Mouse (Mus musculus) heart, adult 2 months (tissue): ENCODE data around the gene Schip1.

Source experiments
- CTCF ChIP-seq: fragments of 200-600 bp; IDR thresholded peaks from 2 replicates; pipeline ENCODE4 v1.8.1; 2022; ENCODE audit warnings: antibody characterized with exemption, mild to moderate bottlenecking, moderate library complexity
- POLR2A ChIP-seq: fragments of 200-500 bp; IDR thresholded peaks from 2 replicates; pipeline ENCODE4 v1.6.1; 2011; ENCODE audit warnings: mild to moderate bottlenecking, low read depth, low read length, control low read depth; ENCODE audit not compliant: insufficient read depth

DNA sequence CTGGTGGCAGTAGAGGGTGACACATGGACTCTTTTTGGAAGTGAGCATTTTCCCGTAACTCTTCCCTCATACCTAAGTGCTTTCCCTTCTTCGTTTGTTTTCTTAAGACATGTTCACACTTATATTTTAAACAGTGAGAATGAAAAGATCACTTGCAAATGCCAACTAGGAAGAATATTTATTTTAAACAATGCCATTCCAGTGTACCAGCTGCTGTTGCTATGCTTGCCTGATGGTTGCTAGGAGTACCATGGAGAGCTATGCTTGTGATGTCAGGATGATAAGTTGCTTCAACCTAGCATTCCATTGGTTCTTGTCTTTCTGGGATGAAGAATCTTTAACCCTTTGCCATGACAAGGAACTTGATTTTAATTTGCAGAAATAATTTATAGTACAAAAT, 20.4 kb downstream of the Schip1 start:
- TF ChIP-seq CTCF = no peak
- TF ChIP-seq POLR2A = no peak
